Mouse (Mus musculus) embryonic facial prominence, embryonic 15.5 days (tissue): ENCODE results near the gene Creb3. TPM values are rescaled to one million over a fixed set of nuclear protein-coding genes. Genes with fewer than 3 reads are reported as not detected.

ENCODE experiments used
- ATAC-seq: fragments of 200-750 bp; cut with Nextera tagmentation; 2 replicates; pipeline ENCODE4 v1.8.0; 2017; ENCODE audit warnings: low read depth, moderate TSS enrichment; ENCODE audit not compliant: insufficient number of reproducible peaks, low FRiP score, low TSS enrichment
- H3K27ac ChIP-seq: fragments of 300-500 bp; sonication (generic); replicated peaks from 2 replicates; pipeline ENCODE4 v1.5.1; 2015; ENCODE audit warnings: mild to moderate bottlenecking, inconsistent platforms
- H3K27me3 ChIP-seq: fragments of 300-500 bp; sonication (generic); 2 replicates; pipeline ENCODE4 v1.6.1; 2015; ENCODE audit warnings: inconsistent platforms
- H3K36me3 ChIP-seq: fragments of 300-500 bp; sonication (generic); 2 replicates; pipeline ENCODE4 v1.6.1; 2015; ENCODE audit warnings: mild to moderate bottlenecking, inconsistent platforms
- H3K4me1 ChIP-seq: fragments of 300-500 bp; sonication (generic); 2 replicates; pipeline ENCODE4 v1.6.1; 2015; ENCODE audit warnings: inconsistent platforms
- H3K4me2 ChIP-seq: fragments of 300-500 bp; sonication (generic); replicated peaks from 2 replicates; pipeline ENCODE4 v1.6.1; 2015; ENCODE audit warnings: mild to moderate bottlenecking, inconsistent platforms
- H3K4me3 ChIP-seq: fragments of 300-500 bp; sonication (generic); replicated peaks from 2 replicates; pipeline ENCODE4 v1.5.1; 2015; ENCODE audit warnings: mild to moderate bottlenecking, inconsistent platforms
- H3K9ac ChIP-seq: fragments of 300-500 bp; sonication (generic); 2 replicates; pipeline ENCODE4 v1.6.1; 2015; ENCODE audit warnings: inconsistent platforms
- H3K9me3 ChIP-seq: fragments of 300-500 bp; sonication (generic); replicated peaks from 2 replicates; pipeline ENCODE4 v1.6.1; 2016; ENCODE audit warnings: inconsistent platforms
- WGBS: fragments of 180-500 bp; shearing (Covaris S2); methylation state at CpG from one replicate; pipeline ENCODE4 v1.1.7; 2015; 5-methylcytosine and 5-hydroxymethylcytosine counted together
- polyA plus RNA-seq: library from polyadenylated mRNA; unstranded; fragments of >200 nt; fragmentation: Nextera tagmentation; extraction: Ambion mirVana; gene quantifications from 2 replicates; pipeline ENCODE4 v1.2.1, GENCODE M21; 2015

Creb3 gene
- polyA plus RNA-seq, 1 experiment from 2014 or later = 77.5 TPM

GRCm38 (mm10) chr4:43573561-43573960, 11.4 kb downstream of the Creb3 start:
- Histone ChIP-seq H3K4me1 (peaks cover 25% of the 10 kb centered on the region), H3K4me2 (no peak overlapping the region), H3K27ac (no peak overlapping the region), H3K9ac (no peak overlapping the region), H3K4me3 (no peak overlapping the region), H3K36me3 (peaks cover 53% of the 10 kb centered on the region), H3K27me3 (no peaks in the 10 kb centered on the region), H3K9me3 (no peaks in the 10 kb centered on the region)
- WGBS = 85% methylated on average over 4 of the region's 4 CpGs
- ATAC-seq = no peak

GRCm38 (mm10) chr4:43575356-43575755, 13.2 kb downstream of the Creb3 start:
- H3K9ac ChIP-seq = no peak overlapping the region

GRCm38 (mm10) chr4:43577237-43577881, 15.2 kb downstream of the Creb3 start:
- peak overlapping the region; percentile 87 for H3K9ac ChIP-seq
- H3K4me2 ChIP-seq = peak overlapping the region; percentile 93
- 40% methylated on average over 8 of the region's 8 CpGs for WGBS
- peaks cover 37% of the 10 kb centered on the region for H3K4me1 ChIP-seq
- no peaks in the 10 kb centered on the region for H3K27me3 ChIP-seq
- peak overlapping the region; percentile 92 for H3K4me3 ChIP-seq
- no peak overlapping the region for H3K27ac ChIP-seq
- ATAC-seq = no peak
- H3K9me3 ChIP-seq = no peaks in the 10 kb centered on the region
- H3K36me3 ChIP-seq = peaks cover 38% of the 10 kb centered on the region

More at GRCm38 (mm10) chr4:43575356-43575755, 13.2 kb downstream of the Creb3 start:
- no peaks in the 10 kb centered on the region for H3K9me3 ChIP-seq
- ATAC-seq = no peak
- 84% methylated on average over 2 of the region's 2 CpGs for WGBS
- no peak overlapping the region for H3K4me3 ChIP-seq
- peaks cover 36% of the 10 kb centered on the region for H3K4me1 ChIP-seq
- H3K27me3 ChIP-seq = no peaks in the 10 kb centered on the region
- H3K4me2 ChIP-seq = no peak overlapping the region
- H3K27ac ChIP-seq = no peak overlapping the region
- H3K36me3 ChIP-seq = peaks cover 36% of the 10 kb centered on the region

- peak within 1 kb of the TSS; percentile 93 for H3K4me2 ChIP-seq
- peak; percentile 92 for ATAC-seq
- peaks cover 39% of the 10 kb centered on the region for H3K36me3 ChIP-seq
- H3K4me1 ChIP-seq = peaks cover 37% of the 10 kb centered on the region
- peak within 1 kb of the TSS; percentile 87 for H3K9ac ChIP-seq
- no peaks in the 10 kb centered on the region for H3K9me3 ChIP-seq
- under 1% methylated on average over 76 of the region's 76 CpGs for WGBS
- peak within 1 kb of the TSS; percentile 92 for H3K4me3 ChIP-seq
- no peaks in the 10 kb centered on the region for H3K27me3 ChIP-seq
- peak within 1 kb of the TSS; percentile 91 for H3K27ac ChIP-seq
These were observed 16.5 kb downstream of the Creb3 start, which contains the start of the genes Rgp1 and Gba2 for GRCm38 (mm10) chr4:43578376-43579204. Gene Rgp1 (plus strand): TSS chr4:43578715. Gene Gba2 (minus strand): TSS chr4:43578873.

GRCm38 (mm10) chr4:43579256-43579655, 17.1 kb downstream of the Creb3 start:
- peaks cover 41% of the 10 kb centered on the region for H3K36me3 ChIP-seq
- peak overlapping the region; percentile 93 for H3K4me2 ChIP-seq
- no peak for ATAC-seq
- peak overlapping the region; percentile 92 for H3K4me3 ChIP-seq
- no peaks in the 10 kb centered on the region for H3K27me3 ChIP-seq
- no peaks in the 10 kb centered on the region for H3K9me3 ChIP-seq
- WGBS = 5% methylated on average over 10 of the region's 10 CpGs
- H3K27ac ChIP-seq = peak overlapping the region; percentile 91
- H3K4me1 ChIP-seq = peaks cover 37% of the 10 kb centered on the region
- peak overlapping the region; percentile 87 for H3K9ac ChIP-seq

GRCm38 (mm10) chr4:43579731-43580130, 17.6 kb downstream of the Creb3 start:
- Histone ChIP-seq H3K27me3 (no peaks in the 10 kb centered on the region), H3K4me1 (peaks cover 37% of the 10 kb centered on the region), H3K4me2 (peak overlapping the region; percentile 93), H3K9me3 (no peaks in the 10 kb centered on the region), H3K36me3 (peaks cover 45% of the 10 kb centered on the region), H3K27ac (no peak overlapping the region), H3K4me3 (peak overlapping the region; percentile 92), H3K9ac (peak overlapping the region; percentile 87; the same call in 1 of the 2 replicates)
- 81% methylated on average over 6 of the region's 6 CpGs for WGBS
- no peak for ATAC-seq

- ATAC-seq = no peak
- Histone ChIP-seq H3K9ac (no peak overlapping the region), H3K4me2 (no peak overlapping the region), H3K9me3 (no peaks in the 10 kb centered on the region), H3K27ac (no peak overlapping the region), H3K4me1 (peaks cover 35% of the 10 kb centered on the region), H3K36me3 (peaks cover 48% of the 10 kb centered on the region), H3K4me3 (no peak overlapping the region), H3K27me3 (no peaks in the 10 kb centered on the region)
- WGBS = 95% methylated on average over 5 of the region's 5 CpGs
These were observed 18.6 kb downstream of the Creb3 start for GRCm38 (mm10) chr4:43580721-43581120.

- Histone ChIP-seq H3K9ac (no peak overlapping the region), H3K27me3 (no peaks in the 10 kb centered on the region), H3K4me2 (no peak overlapping the region), H3K4me1 (peaks cover 29% of the 10 kb centered on the region), H3K36me3 (peaks cover 48% of the 10 kb centered on the region), H3K4me3 (no peak overlapping the region), H3K9me3 (no peaks in the 10 kb centered on the region), H3K27ac (no peak overlapping the region)
- no peak for ATAC-seq
- 91% methylated on average over 12 of the region's 12 CpGs for WGBS
These were observed 19.2 kb downstream of the Creb3 start for GRCm38 (mm10) chr4:43581381-43581780.

- no peak overlapping the region for H3K4me2 ChIP-seq
- no peak overlapping the region for H3K4me3 ChIP-seq
- no peaks in the 10 kb centered on the region for H3K9me3 ChIP-seq
- H3K36me3 ChIP-seq = peaks cover 48% of the 10 kb centered on the region
- H3K27ac ChIP-seq = no peak overlapping the region
- no peak overlapping the region for H3K9ac ChIP-seq
- H3K27me3 ChIP-seq = no peaks in the 10 kb centered on the region
- 87% methylated on average over 5 of the region's 5 CpGs for WGBS
- peaks cover 20% of the 10 kb centered on the region for H3K4me1 ChIP-seq
- ATAC-seq = no peak
These were observed 20.1 kb downstream of the Creb3 start for GRCm38 (mm10) chr4:43582241-43582640.

- no peaks in the 10 kb centered on the region for H3K9me3 ChIP-seq
- H3K36me3 ChIP-seq = peaks cover 48% of the 10 kb centered on the region
- no peak for ATAC-seq
- H3K27ac ChIP-seq = no peak overlapping the region
- H3K4me1 ChIP-seq = peaks cover 12% of the 10 kb centered on the region
- no peak overlapping the region for H3K4me3 ChIP-seq
- WGBS = 79% methylated on average over 7 of the region's 7 CpGs
- no peak overlapping the region for H3K4me2 ChIP-seq
- no peak overlapping the region for H3K9ac ChIP-seq
- no peaks in the 10 kb centered on the region for H3K27me3 ChIP-seq
These were observed 21.3 kb downstream of the Creb3 start for GRCm38 (mm10) chr4:43583421-43583820.
